Mouse (Mus musculus) liver, embryonic 16.5 days (tissue): ENCODE results near the gene Stap1. TPM values are rescaled to one million over a fixed set of nuclear protein-coding genes. Genes with fewer than 3 reads are reported as not detected.
A peak's percentile ranks its signal among the peaks of the same experiment; 100 is the strongest.

Experiments used
- ATAC-seq: fragments of 200-750 bp; cut with Nextera tagmentation; 2 replicates; pipeline ENCODE4 v1.8.0; 2017; ENCODE audit warnings: low read depth, mild to moderate bottlenecking, moderate number of reproducible peaks, moderate library complexity
- H3K27ac ChIP-seq: fragments of 300-500 bp; sonication (generic); 2 replicates; pipeline ENCODE4 v1.5.1; 2014; ENCODE audit warnings: mild to moderate bottlenecking, low read length
- H3K27me3 ChIP-seq: fragments of 300-500 bp; sonication (generic); 2 replicates; pipeline ENCODE4 v1.6.1; 2014; ENCODE audit warnings: low read depth, low read length, mixed read lengths; ENCODE audit not compliant: control insufficient read depth, insufficient read depth
- H3K36me3 ChIP-seq: fragments of 300-500 bp; sonication (generic); 2 replicates; pipeline ENCODE4 v1.6.1; 2014; ENCODE audit warnings: mild to moderate bottlenecking; ENCODE audit not compliant: control insufficient read depth, insufficient read depth
- H3K4me1 ChIP-seq: fragments of 300-500 bp; sonication (generic); 2 replicates; pipeline ENCODE4 v1.6.1; 2014; ENCODE audit warnings: low read depth, low read length, mixed read lengths; ENCODE audit not compliant: control insufficient read depth
- H3K4me2 ChIP-seq: fragments of 300-500 bp; sonication (generic); 2 replicates; pipeline ENCODE4 v1.6.1; 2014; ENCODE audit warnings: low read depth, low read length, mixed read lengths
- H3K4me3 ChIP-seq: fragments of 300-500 bp; sonication (generic); 2 replicates; pipeline ENCODE4 v1.5.1; 2014; ENCODE audit warnings: low read depth, mild to moderate bottlenecking, low read length
- H3K9ac ChIP-seq: fragments of 300-500 bp; sonication (generic); 2 replicates; pipeline ENCODE4 v1.6.1; 2014; ENCODE audit warnings: low read depth, low read length
- H3K9me3 ChIP-seq: fragments of 300-500 bp; sonication (generic); replicated peaks from 2 replicates; pipeline ENCODE4 v1.6.1; 2016; ENCODE audit warnings: low read length; ENCODE audit not compliant: control insufficient read depth
- WGBS: fragments of 180-500 bp; shearing (Covaris S2); extraction: QIAGEN DNeasy Blood & Tissue Kit; methylation state at CpG from one replicate; pipeline ENCODE4 v1.1.7; 2014; ENCODE audit not compliant: insufficient replicate concordance; 5-methylcytosine and 5-hydroxymethylcytosine counted together
- polyA plus RNA-seq: library from polyadenylated mRNA; unstranded; fragments of >200 nt; fragmentation: Nextera tagmentation; extraction: Ambion mirVana; gene quantifications from 2 replicates; pipeline ENCODE4 v1.2.1, GENCODE M21; 2015

Stap1 gene
- polyA plus RNA-seq, 1 experiment from 2014 or later: 2.9 TPM

- Histone ChIP-seq H3K4me1 (peaks cover 8% of the 10 kb centered on the region), H3K9ac (no peak overlapping the region), H3K4me3 (no peak overlapping the region), H3K36me3 (no peaks in the 10 kb centered on the region), H3K27ac (no peak overlapping the region), H3K4me2 (no peak overlapping the region), H3K9me3 (no peaks in the 10 kb centered on the region), H3K27me3 (no peaks in the 10 kb centered on the region)
- 36% methylated on average over 4 of the region's 4 CpGs for WGBS
- ATAC-seq: no peak
Observed at GRCm38 (mm10) chr5:86072756-86073386, 1.3 kb downstream of the Stap1 start.

DNA sequence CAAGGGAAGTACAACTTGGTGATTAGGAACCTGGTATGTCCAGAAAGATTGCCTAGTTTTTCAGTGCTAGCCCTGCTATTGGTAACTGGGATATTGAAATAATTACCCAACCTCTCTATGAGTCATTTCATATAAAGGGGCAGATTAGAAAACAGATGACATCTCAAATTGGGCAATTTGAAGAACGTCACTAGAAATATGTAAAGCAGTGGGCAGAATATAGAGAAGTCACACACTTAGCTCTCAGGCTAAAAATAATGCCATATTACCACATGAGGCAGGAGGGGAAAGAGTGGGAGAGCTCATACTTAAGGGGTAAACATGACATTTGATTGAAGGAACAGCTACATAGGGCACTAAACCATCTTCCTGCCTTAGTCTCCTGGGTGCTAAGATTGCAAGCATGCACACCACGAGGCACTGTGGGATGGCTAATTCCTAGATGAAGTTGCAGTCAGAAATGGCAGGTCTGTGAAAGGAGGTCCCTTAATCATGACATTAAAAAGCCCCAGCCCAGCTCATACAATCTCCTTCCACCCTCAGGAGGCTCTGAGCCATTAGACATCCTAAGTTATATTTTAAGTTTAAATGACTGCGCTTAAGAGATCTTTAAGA, 7.3 kb downstream of the Stap1 start:
- 0 out of 2 replicates have a peak, but pooled peaks have one; percentile 32 for ATAC-seq
- no peaks in the 10 kb centered on the region for H3K4me1 ChIP-seq
- H3K27ac ChIP-seq: no peak overlapping the region
- H3K4me2 ChIP-seq: no peak overlapping the region
- no peak overlapping the region for H3K9ac ChIP-seq
- WGBS: 48% methylated on average over 3 of the region's 3 CpGs
- no peaks in the 10 kb centered on the region for H3K27me3 ChIP-seq
- H3K4me3 ChIP-seq: no peak overlapping the region
- H3K9me3 ChIP-seq: no peaks in the 10 kb centered on the region
- no peaks in the 10 kb centered on the region for H3K36me3 ChIP-seq

DNA sequence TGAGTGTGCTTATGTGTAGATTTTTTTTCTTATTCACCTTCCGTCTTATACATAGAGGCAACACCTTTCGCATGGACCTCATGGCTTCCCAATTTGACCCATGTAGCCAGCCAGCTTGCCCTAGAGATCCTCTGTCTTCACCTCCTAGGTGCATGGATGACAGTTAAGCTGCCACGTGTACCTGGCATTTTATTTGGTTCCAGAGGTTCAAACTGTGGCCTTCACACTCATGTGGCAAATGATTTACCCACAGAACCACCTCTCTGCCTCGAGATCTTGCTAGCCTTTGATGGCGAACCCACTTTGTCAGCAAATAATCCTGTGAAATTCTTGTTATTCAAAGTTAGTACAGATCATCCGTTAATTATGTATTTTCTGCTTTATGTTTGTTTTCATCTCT, 12.4 kb downstream of the Stap1 start:
- ATAC-seq: no peak
- H3K27ac ChIP-seq: no peak overlapping the region
- H3K36me3 ChIP-seq: no peaks in the 10 kb centered on the region
- no peak overlapping the region for H3K9ac ChIP-seq
- no peaks in the 10 kb centered on the region for H3K9me3 ChIP-seq
- WGBS: 60% methylated on average over 6 of the region's 6 CpGs
- no peak overlapping the region for H3K4me2 ChIP-seq
- H3K27me3 ChIP-seq: no peaks in the 10 kb centered on the region
- H3K4me3 ChIP-seq: no peak overlapping the region
- no peaks in the 10 kb centered on the region for H3K4me1 ChIP-seq

DNA sequence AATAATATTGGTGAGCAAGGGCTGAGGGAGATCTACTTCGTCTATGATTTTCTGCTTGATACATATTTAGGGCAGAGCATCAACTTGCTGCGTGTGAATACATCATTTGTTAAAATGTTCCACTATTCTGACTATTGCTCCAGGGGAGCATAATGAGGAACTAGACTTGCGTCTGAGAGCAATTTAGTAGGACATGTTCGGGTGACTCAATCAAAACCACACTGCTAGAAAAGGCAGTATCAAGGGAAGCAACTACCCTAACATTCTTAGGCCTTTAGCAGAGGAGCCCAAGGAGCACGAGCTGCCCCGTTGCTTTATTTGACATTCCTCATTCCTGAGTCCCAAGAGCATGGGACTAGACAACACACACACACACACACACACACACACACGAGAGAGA, 13.4 kb downstream of the Stap1 start:
- H3K36me3 ChIP-seq: no peaks in the 10 kb centered on the region
- H3K4me2 ChIP-seq: no peak overlapping the region
- no peaks in the 10 kb centered on the region for H3K4me1 ChIP-seq
- H3K27ac ChIP-seq: no peak overlapping the region
- ATAC-seq: no peak
- H3K9me3 ChIP-seq: no peaks in the 10 kb centered on the region
- WGBS: 53% methylated on average over 7 of the region's 7 CpGs
- no peaks in the 10 kb centered on the region for H3K27me3 ChIP-seq
- H3K4me3 ChIP-seq: no peak overlapping the region
- H3K9ac ChIP-seq: no peak overlapping the region

- Histone ChIP-seq H3K9me3 (no peaks in the 10 kb centered on the region), H3K27me3 (no peaks in the 10 kb centered on the region), H3K4me3 (no peak overlapping the region), H3K36me3 (no peaks in the 10 kb centered on the region), H3K4me2 (no peak overlapping the region), H3K9ac (no peak overlapping the region), H3K27ac (no peak overlapping the region), H3K4me1 (no peaks in the 10 kb centered on the region)
- ATAC-seq: no peak
- WGBS: 45% methylated on average over 6 of the region's 6 CpGs
Observed at GRCm38 (mm10) chr5:86086751-86087150, 15.2 kb downstream of the Stap1 start.

DNA sequence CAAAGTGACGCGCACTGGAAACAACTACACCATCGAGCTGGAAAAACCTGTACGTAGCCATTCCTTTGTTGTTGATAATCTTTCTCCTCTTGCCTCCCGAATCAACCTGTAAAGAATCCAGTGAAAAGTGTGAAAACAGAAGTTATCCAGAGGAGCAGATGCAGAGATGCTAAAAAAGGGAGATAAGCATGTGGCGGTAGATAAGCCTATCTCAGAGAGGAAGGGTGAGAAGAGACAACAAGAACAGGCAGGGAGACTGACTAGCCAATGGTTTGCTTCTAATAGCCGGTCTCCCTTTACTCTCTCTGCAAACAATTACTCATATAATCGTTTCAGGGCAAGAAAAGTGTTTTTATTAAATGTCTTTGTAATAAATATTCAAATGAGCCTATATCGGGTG, 23.2 kb downstream of the Stap1 start:
- H3K9ac ChIP-seq: no peak overlapping the region
- H3K27me3 ChIP-seq: no peaks in the 10 kb centered on the region
- H3K9me3 ChIP-seq: no peaks in the 10 kb centered on the region
- no peak overlapping the region for H3K4me3 ChIP-seq
- no peak for ATAC-seq
- H3K4me1 ChIP-seq: no peaks in the 10 kb centered on the region; the same call in 1 of the 2 replicates
- WGBS: 51% methylated on average over 9 of the region's 9 CpGs
- no peak overlapping the region for H3K27ac ChIP-seq
- no peak overlapping the region for H3K4me2 ChIP-seq
- no peaks in the 10 kb centered on the region for H3K36me3 ChIP-seq

DNA sequence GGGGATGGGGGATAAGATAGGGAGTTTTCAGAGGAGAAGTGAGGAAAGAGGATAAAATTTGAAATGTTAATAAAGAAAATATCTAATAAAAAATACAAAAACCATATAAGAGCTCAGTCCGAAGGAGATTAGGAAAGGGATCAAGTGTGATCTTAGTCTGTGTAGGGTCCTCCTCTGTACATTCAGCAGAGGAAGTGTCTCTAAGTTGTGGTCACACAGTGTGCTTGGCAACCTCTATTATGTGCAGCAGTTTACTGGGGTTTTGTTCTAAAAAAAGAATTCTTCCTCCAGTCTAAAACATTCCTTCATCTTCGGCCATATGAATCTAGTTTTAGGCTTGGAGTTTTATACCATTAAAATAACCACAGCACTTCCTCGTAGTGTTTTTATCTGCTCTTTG, 27.4 kb downstream of the Stap1 start:
- Histone ChIP-seq H3K9ac (no peak overlapping the region), H3K9me3 (no peaks in the 10 kb centered on the region), H3K4me3 (no peak overlapping the region), H3K27me3 (no peaks in the 10 kb centered on the region), H3K36me3 (no peaks in the 10 kb centered on the region), H3K27ac (no peak overlapping the region), H3K4me1 (no peaks in the 10 kb centered on the region; the same call in 1 of the 2 replicates), H3K4me2 (no peak overlapping the region)
- no peak for ATAC-seq
- WGBS: 27% methylated on average over 3 of the region's 3 CpGs

DNA sequence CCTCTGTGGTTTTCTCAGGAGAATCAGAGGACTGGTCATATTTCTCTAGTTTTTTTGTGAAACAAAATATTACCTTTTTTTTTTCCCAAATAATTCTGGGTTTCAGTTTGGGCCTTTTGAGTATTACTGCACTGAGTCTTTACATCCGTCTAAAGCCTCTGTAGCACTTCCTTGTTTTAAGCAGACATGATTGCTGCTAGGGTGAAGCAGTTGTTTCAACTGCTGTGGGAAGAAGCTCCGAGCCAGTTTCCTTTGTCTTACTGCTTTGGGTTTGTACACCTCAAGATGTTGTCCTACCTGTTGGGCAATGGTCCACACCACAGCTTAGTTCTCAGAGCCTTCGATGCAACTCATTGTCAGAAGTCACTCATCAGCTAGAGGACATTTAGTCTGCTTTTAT, 29.1 kb downstream of the Stap1 start:
- Histone ChIP-seq H3K4me3 (no peak overlapping the region), H3K27me3 (no peaks in the 10 kb centered on the region)
- ATAC-seq: no peak

GRCm38 (mm10) chr5:86102176-86102575, 30.6 kb downstream of the Stap1 start:
- 73% methylated on average over 2 of the region's 2 CpGs for WGBS

More for the DNA sequence above, 29.1 kb downstream of the Stap1 start:
- Histone ChIP-seq H3K4me2 (no peak overlapping the region), H3K27ac (no peak overlapping the region), H3K4me1 (no peaks in the 10 kb centered on the region), H3K9me3 (no peaks in the 10 kb centered on the region), H3K9ac (no peak overlapping the region), H3K36me3 (no peaks in the 10 kb centered on the region)
- WGBS: 44% methylated on average over 3 of the region's 3 CpGs

More at GRCm38 (mm10) chr5:86102176-86102575, 30.6 kb downstream of the Stap1 start:
- H3K4me1 ChIP-seq: no peaks in the 10 kb centered on the region
- no peak overlapping the region for H3K27ac ChIP-seq
- no peaks in the 10 kb centered on the region for H3K27me3 ChIP-seq
- no peaks in the 10 kb centered on the region for H3K36me3 ChIP-seq
- H3K9me3 ChIP-seq: no peaks in the 10 kb centered on the region
- no peak overlapping the region for H3K4me3 ChIP-seq
- no peak overlapping the region for H3K4me2 ChIP-seq
- ATAC-seq: no peak
- H3K9ac ChIP-seq: no peak overlapping the region
